Mouse (Mus musculus) ovary, postnatal 14 days (tissue): ENCODE results near the gene Prpf6.

Experiments used
- DNase-seq: peaks from one replicate; pipeline ENCODE4 v3.0.0; 2022; ENCODE audit warnings: low spot score

Prpf6 gene

GRCm38 (mm10) chr2:181596221-181596960 lies 4.7 kb downstream of the Prpf6 start:
- no peak for DNase-seq

GRCm38 (mm10) chr2:181597378-181598061 lies 5.9 kb downstream of the Prpf6 start:
- no peak for DNase-seq

- peak; percentile 44 for DNase-seq
Measured at GRCm38 (mm10) chr2:181598454-181599351, 7.0 kb downstream of the Prpf6 start, which contains the start of gene Samd10. Gene Samd10 (minus strand): TSS chr2:181599212.

- DNase-seq = no peak
Measured at GRCm38 (mm10) chr2:181600226-181600758, 8.6 kb downstream of the Prpf6 start.

- peak; percentile 92 for DNase-seq
Measured at GRCm38 (mm10) chr2:181600828-181601750, 9.4 kb downstream of the Prpf6 start.

GRCm38 (mm10) chr2:181601751-181602145 lies 10.1 kb downstream of the Prpf6 start:
- DNase-seq = no peak

GRCm38 (mm10) chr2:181602367-181602766 lies 10.7 kb downstream of the Prpf6 start:
- no peak for DNase-seq

- no peak for DNase-seq
Measured at GRCm38 (mm10) chr2:181618761-181619495, 27.3 kb downstream of the Prpf6 start.

- no peak for DNase-seq
Measured at GRCm38 (mm10) chr2:181623401-181623800, 31.7 kb downstream of the Prpf6 start.

GRCm38 (mm10) chr2:181628471-181628870 lies 36.8 kb downstream of the Prpf6 start:
- no peak for DNase-seq

- DNase-seq = no peak
Measured at GRCm38 (mm10) chr2:181632624-181633023, 41.0 kb downstream of the Prpf6 start.

- DNase-seq = no peak
Measured at GRCm38 (mm10) chr2:181635865-181636264, 44.2 kb downstream of the Prpf6 start.

- peak; percentile 41 for DNase-seq
Measured at GRCm38 (mm10) chr2:181644361-181644760, 52.7 kb downstream of the Prpf6 start.

- DNase-seq = no peak
Measured at GRCm38 (mm10) chr2:181645666-181646065, 54.0 kb downstream of the Prpf6 start.

- no peak for DNase-seq
Measured at GRCm38 (mm10) chr2:181646626-181647472, 55.2 kb downstream of the Prpf6 start.

GRCm38 (mm10) chr2:181648926-181649325 lies 57.3 kb downstream of the Prpf6 start:
- no peak for DNase-seq

- no peak for DNase-seq
Measured at GRCm38 (mm10) chr2:181653065-181653464, 61.4 kb downstream of the Prpf6 start.

- no peak for DNase-seq
Measured at GRCm38 (mm10) chr2:181653523-181653922, 61.9 kb downstream of the Prpf6 start.

GRCm38 (mm10) chr2:181656734-181657133 lies 65.1 kb downstream of the Prpf6 start, which contains the start of gene Gm29797:
Gene Gm29797 (plus strand): TSS chr2:181657034.
- DNase-seq = no peak
